Mouse (Mus musculus) limb, embryonic 15.5 days (tissue): Measurements from ENCODE around the gene Mrm3. TPM values are rescaled to one million over a fixed set of nuclear protein-coding genes. Genes with fewer than 3 reads are reported as not detected.
A peak's percentile ranks its signal among the peaks of the same experiment; 100 is the strongest.
"Not testable (repeated sequence)": the region's sequence is repeated elsewhere in the genome, so short reads cannot be mapped to it uniquely, and the experiment has no call there.

ENCODE experiments used
- ATAC-seq: fragments of 200-750 bp; cut with Nextera tagmentation; 2 replicates; pipeline ENCODE4 v1.8.0; 2017; ENCODE audit warnings: low read depth, moderate TSS enrichment; ENCODE audit not compliant: insufficient number of reproducible peaks, low FRiP score, low TSS enrichment
- H3K27ac ChIP-seq: fragments of 300-500 bp; sonication (generic); 2 replicates; pipeline ENCODE4 v1.5.1; 2015; ENCODE audit warnings: moderate library complexity, mild to moderate bottlenecking, inconsistent platforms
- H3K27me3 ChIP-seq: fragments of 300-500 bp; sonication (generic); 2 replicates; pipeline ENCODE4 v1.6.1; 2015; ENCODE audit warnings: inconsistent platforms
- H3K36me3 ChIP-seq: fragments of 300-500 bp; sonication (generic); 2 replicates; pipeline ENCODE4 v1.6.1; 2015; ENCODE audit warnings: inconsistent platforms
- H3K4me1 ChIP-seq: fragments of 300-500 bp; sonication (generic); 2 replicates; pipeline ENCODE4 v1.6.1; 2015; ENCODE audit warnings: inconsistent platforms
- H3K4me2 ChIP-seq: fragments of 300-500 bp; sonication (generic); 2 replicates; pipeline ENCODE4 v1.6.1; 2015; ENCODE audit warnings: mild to moderate bottlenecking, inconsistent platforms
- H3K4me3 ChIP-seq: fragments of 300-500 bp; sonication (generic); 2 replicates; pipeline ENCODE4 v1.5.1; 2015; ENCODE audit warnings: mild to moderate bottlenecking, inconsistent platforms
- H3K9ac ChIP-seq: fragments of 300-500 bp; sonication (generic); 2 replicates; pipeline ENCODE4 v1.6.1; 2015; ENCODE audit warnings: inconsistent platforms
- H3K9me3 ChIP-seq: fragments of 300-500 bp; sonication (generic); 2 replicates; pipeline ENCODE4 v1.6.1; 2016; ENCODE audit warnings: inconsistent platforms
- WGBS: fragments of 180-500 bp; shearing (Covaris S2); methylation state at CpG from one replicate; pipeline ENCODE4 v1.1.7; 2015; 5-methylcytosine and 5-hydroxymethylcytosine counted together
- polyA plus RNA-seq: library from polyadenylated mRNA; unstranded; fragments of >200 nt; fragmentation: Nextera tagmentation; extraction: Ambion mirVana; gene quantifications from 2 replicates; pipeline ENCODE4 v1.2.1, GENCODE M21; 2015

Gene Mrm3
- polyA plus RNA-seq: 22.8 and 27.2 TPM in 2 replicates

DNA sequence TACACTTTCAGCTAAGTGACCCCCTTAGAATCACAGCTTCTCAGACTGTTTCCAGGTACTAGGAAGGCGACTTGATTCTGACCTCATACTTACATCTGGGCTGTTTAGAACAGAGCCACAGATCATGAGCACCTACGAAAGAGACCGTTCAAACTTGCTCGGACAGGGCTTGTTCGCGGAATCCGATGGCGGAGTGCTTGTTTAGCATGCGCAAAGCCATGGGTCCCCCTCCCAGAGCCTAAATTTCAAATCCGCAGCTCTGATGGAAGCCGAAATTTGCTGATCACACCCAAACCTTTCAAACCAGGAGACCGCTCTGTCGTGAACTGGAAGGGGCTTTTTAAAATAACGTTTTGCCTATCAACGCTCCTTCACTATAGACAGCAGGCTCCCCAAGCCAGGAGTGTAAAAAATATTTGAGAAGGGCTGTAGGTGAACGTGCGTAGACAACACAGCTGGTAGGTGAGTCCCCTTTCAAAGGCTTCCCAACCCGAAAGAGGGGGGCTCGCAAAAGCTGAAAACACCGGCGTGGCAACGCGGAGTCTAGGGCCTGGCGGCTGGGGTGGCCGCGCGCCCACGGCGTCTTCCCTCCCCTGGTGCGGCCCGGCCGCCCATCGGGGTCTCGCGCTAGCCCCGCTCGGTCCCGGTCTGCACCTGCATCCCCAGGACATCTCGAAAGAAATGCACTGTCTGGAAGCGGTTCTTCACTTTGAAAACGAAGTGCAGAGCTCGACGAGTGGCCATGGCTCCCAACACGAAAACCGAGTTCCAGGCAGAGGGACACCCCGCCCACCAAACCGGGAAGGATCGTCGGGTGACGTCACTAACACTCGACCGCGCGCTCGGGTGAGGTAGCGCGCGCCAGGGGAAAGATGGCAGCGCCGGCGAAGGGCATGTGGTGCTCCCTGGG, at the start of gene Mrm3, which contains the start of gene Glod4:
Mrm3 (plus strand) TSS at position 815 of the 910 bp plus-strand sequence.
Glod4 (minus strand) TSS at position 825 of the 910 bp plus-strand sequence.
- WGBS: under 1% methylated on average over 61 of the region's 61 CpGs
- peak within 1 kb of the TSS; percentile 65 for H3K4me2 ChIP-seq
- H3K27ac ChIP-seq: peak within 1 kb of the TSS; percentile 84

DNA sequence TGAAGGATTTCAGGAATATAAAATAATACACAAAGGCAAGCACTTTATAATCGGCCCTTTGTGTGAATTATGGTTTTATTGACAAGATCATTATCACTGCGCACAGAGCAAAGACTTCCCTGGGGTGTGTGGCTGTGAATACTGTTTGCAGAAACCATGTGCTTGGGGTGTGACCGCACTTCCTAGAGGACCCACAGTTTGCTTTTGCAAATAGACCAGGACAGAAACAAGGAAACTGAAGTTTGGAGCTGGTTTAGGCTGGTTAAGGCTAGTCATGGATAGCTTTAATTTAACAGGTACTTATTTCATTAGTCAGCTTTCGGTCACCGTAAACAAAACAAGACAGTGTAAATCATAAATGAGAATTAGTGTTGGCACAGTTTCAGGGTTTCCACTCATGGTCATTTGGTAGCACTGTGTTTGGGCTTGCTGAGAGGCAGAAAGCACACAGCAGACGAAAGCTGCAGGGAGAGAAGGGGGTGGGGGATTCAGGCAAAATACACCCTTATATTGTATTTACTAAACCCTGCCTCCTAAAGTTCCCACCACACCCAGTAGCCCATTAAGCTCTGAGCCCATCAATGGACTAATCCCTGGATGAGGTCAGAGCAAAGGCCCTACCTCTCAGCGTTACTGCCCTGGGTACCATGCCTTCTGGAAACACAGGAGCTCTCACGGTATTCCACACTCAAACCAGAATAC, 47.1 kb upstream of the Mrm3 start:
- Histone ChIP-seq H3K9me3 (no peaks in the 10 kb centered on the region), H3K4me3 (no peak overlapping the region), H3K27me3 (no peaks in the 10 kb centered on the region), H3K4me1 (peaks cover 3% of the 10 kb centered on the region; the same call in 1 of the 2 replicates), H3K9ac (no peak overlapping the region), H3K27ac (no peak overlapping the region), H3K36me3 (no peaks in the 10 kb centered on the region), H3K4me2 (no peak overlapping the region)
- no peak for ATAC-seq
- 50% methylated on average over 8 of the region's 8 CpGs for WGBS

More for the DNA sequence above, at the start of gene Mrm3, which contains the start of gene Glod4:
- Histone ChIP-seq H3K27me3 (no peaks in the 10 kb centered on the region), H3K4me3 (peak within 1 kb of the TSS; percentile 92), H3K36me3 (peaks cover 30% of the 10 kb centered on the region), H3K4me1 (peaks cover 18% of the 10 kb centered on the region), H3K9me3 (no peaks in the 10 kb centered on the region), H3K9ac (peak within 1 kb of the TSS; percentile 65)
- ATAC-seq: peak; percentile 83

DNA sequence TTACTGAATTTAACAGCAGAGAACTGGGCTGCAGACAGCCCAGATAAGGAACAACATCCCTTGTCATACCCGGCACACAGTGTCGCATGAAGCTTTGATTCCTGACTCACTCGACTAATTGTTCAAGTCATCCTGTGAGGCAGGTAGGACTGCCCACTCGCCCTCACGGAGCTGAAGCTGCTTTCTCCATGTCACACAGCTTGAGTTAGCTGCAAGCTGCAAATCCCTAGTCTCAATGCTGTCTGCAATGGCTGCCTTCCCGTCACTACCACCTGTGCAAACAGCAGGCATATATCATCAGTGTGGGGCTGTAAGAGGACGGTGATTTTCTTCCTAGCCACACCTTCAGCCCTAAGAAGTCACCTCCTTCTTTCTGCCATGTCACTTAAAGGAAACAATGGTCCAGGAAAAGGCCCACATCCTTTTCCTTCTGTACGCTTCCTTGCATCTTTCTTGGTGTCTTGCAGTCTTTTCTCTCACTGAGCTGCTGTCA, 46.5 kb upstream of the Mrm3 start:
- Histone ChIP-seq H3K9me3 (no peaks in the 10 kb centered on the region), H3K4me3 (no peak overlapping the region), H3K36me3 (no peaks in the 10 kb centered on the region), H3K27me3 (no peaks in the 10 kb centered on the region), H3K4me1 (peaks cover 7% of the 10 kb centered on the region; the same call in 1 of the 2 replicates), H3K9ac (no peak overlapping the region), H3K27ac (no peak overlapping the region), H3K4me2 (no peak overlapping the region)
- no peak for ATAC-seq
- 52% methylated on average over 8 of the region's 8 CpGs for WGBS

DNA sequence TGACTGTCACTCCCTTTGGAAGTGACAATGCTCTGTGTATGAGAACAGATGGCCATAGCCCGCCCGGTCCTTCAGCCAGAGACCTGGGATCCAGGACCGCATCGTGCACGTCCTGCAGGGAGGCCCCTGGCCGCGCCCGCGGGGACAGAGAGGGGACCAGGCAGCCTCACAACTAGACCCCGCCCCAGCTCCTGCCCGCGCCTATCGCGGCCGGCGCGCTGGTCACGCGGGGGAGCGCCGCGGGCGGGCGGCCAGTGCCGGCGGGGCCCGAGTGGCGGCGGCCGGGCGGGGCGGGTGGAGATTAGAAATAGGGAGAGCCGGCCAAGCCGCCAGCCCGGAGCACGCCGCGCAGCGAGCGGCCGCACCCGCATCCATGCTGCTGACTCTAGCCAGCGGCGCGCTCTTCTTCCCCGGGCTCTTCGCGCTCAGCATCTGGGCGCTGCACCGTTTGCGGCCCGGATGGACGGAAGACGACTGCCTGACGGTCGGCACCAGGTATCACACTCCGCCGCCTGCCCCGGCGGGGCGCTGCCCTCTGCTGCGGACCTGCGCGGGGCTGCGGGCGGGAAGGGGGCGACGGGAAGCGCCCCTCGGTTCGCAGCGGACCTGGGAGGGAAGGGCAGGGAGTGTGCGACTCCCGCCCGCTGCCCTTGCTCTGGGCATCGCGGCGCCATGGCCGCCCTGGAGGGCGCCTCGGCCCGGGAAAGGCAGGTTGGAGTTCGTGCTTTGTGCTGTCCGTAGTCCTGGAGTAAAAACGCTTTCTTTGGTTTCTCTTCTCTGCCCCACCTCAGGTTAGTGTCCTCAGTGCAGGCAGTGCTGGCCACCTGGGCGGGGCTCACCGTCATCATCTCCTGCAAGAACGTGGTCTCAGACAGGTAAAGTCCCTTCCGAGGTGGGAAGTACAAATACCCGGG, 41.5 kb upstream of the Mrm3 start:
- Histone ChIP-seq H3K27ac (peak overlapping the region; percentile 89), H3K9me3 (no peaks in the 10 kb centered on the region), H3K4me1 (peaks cover 16% of the 10 kb centered on the region), H3K9ac (peak overlapping the region; percentile 81), H3K36me3 (peaks cover 23% of the 10 kb centered on the region), H3K4me3 (peak overlapping the region; percentile 88), H3K27me3 (no peaks in the 10 kb centered on the region), H3K4me2 (peak overlapping the region; percentile 88)
- under 1% methylated on average over 84 of the region's 90 CpGs for WGBS
- ATAC-seq: peak; percentile 97

DNA sequence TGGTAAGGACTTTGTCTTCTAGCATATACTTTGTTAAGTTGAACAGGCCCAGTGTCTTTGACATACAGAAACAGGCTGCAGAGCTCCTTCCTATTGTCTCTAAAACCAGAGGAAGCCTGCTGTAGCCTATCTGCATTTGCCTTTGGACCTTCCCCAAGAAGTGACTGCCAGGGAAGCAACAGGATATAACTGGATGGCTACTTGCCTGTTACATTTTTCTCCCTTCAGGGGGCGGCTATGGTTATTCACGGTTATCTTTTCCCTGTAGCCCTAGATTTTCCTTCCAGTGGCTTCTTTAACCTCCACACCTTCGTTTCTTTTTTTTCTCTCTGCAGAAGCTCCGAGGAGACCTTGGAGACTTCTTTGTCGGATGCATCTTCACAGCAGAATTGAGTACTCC, 36.7 kb upstream of the Mrm3 start:
- H3K4me2 ChIP-seq: no peak overlapping the region
- no peaks in the 10 kb centered on the region for H3K9me3 ChIP-seq
- no peak overlapping the region for H3K27ac ChIP-seq
- no peaks in the 10 kb centered on the region for H3K27me3 ChIP-seq
- no peak overlapping the region for H3K4me3 ChIP-seq
- no peak overlapping the region for H3K9ac ChIP-seq
- ATAC-seq: no peak
- H3K4me1 ChIP-seq: peaks cover 13% of the 10 kb centered on the region
- 91% methylated on average over 5 of the region's 5 CpGs for WGBS
- H3K36me3 ChIP-seq: peaks cover 56% of the 10 kb centered on the region

DNA sequence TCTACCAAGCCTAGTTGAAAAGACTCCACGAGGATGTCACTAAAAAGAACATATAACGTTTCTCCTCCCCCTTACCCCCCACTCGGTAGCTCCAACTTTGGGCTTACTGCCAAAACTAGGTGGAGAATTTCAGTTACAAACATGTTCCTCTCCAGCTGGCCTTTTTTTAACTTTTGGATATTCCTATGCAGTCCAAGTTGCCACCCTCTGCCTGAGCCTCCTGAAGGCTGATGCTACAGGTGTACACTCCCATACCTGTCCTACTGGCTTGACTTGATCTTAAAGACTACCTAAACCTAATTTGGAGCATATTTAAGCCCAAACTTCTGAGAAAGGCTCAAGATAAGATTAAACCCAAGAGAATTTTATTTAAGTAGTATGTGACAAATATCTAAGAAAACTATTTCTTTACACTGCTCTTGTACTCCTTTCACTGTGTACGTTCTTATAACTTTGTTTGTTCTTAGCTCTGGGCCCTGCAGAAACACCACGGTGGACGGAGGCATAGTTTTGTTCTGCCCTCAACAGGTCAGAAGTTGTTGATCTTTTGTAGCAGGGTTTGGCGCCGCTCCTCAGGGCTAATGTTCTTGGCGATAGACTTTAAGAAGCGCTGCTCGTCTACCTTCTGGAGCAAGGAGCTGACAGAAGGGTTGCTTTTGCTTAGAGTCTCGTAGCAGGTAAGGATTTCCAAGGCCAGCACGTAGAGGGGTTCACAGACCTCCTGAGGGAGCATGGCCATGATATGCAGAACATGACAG, 33.1 kb upstream of the Mrm3 start:
- ATAC-seq: no peak
- Histone ChIP-seq H3K27me3 (no peaks in the 10 kb centered on the region), H3K27ac (peak overlapping the region; percentile 22; the same call in 1 of the 2 replicates), H3K9ac (no peak overlapping the region), H3K4me1 (peaks cover 4% of the 10 kb centered on the region; the same call in 1 of the 2 replicates), H3K4me3 (no peak overlapping the region), H3K4me2 (no peak overlapping the region), H3K36me3 (peaks cover 74% of the 10 kb centered on the region), H3K9me3 (no peaks in the 10 kb centered on the region)
- WGBS: 74% methylated on average over 13 of the region's 13 CpGs

DNA sequence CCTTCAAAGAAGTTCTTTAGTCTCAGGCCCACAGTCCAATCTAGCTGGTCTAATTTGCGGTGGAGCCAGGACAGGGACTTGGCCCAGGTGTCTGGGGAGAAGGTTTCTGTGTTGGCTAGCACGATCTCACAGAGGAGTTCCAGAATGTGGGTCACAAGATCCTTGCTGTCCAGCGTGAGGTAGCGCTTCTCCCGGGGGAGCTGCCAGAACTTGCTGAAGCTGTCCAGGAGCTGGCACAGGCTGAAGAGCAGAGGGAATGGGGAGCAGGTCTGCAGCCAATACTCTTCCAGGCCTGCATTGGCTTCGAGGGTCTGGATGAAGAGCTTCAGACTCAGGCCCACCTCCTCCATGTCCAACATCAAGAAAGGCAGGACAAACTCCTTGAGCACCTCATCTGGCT, 31.9 kb upstream of the Mrm3 start:
- H3K4me3 ChIP-seq, H3K9ac ChIP-seq, ATAC-seq, H3K4me2 ChIP-seq, H3K9me3 ChIP-seq, H3K27me3 ChIP-seq, H3K27ac ChIP-seq: not testable (repeated sequence)
- Histone ChIP-seq H3K4me1 (peaks cover 15% of the 10 kb centered on the region), H3K36me3 (peaks cover 63% of the 10 kb centered on the region)
- whole genome bisulfite sequencing: 96% methylated on average over 6 of the region's 6 CpGs

DNA sequence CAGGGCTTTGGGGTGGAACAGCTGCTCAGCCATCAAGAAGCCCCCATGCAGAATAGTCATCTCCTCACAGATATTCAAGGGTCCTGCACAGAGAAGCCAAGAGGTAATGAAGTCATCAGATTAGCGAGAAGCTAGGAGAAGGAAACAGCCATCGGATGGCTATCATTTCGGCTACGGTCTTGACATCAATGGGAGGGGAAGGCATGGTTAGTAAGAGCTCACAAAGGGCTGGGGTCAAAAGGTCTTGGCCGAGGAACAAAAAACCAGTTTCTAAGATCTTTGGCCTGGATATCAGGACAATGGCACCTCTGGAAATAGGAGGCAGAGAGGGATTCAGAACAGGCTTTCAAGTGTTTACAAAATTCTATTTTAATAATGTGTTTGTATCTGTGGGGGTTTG, 29.7 kb upstream of the Mrm3 start:
- Histone ChIP-seq H3K9ac (no peak overlapping the region), H3K4me3 (no peak overlapping the region), H3K36me3 (peaks cover 43% of the 10 kb centered on the region), H3K27ac (no peak overlapping the region), H3K9me3 (no peaks in the 10 kb centered on the region), H3K4me1 (peaks cover 20% of the 10 kb centered on the region), H3K4me2 (no peak overlapping the region), H3K27me3 (no peaks in the 10 kb centered on the region)
- 88% methylated on average over 5 of the region's 5 CpGs for WGBS
- ATAC-seq: no peak

DNA sequence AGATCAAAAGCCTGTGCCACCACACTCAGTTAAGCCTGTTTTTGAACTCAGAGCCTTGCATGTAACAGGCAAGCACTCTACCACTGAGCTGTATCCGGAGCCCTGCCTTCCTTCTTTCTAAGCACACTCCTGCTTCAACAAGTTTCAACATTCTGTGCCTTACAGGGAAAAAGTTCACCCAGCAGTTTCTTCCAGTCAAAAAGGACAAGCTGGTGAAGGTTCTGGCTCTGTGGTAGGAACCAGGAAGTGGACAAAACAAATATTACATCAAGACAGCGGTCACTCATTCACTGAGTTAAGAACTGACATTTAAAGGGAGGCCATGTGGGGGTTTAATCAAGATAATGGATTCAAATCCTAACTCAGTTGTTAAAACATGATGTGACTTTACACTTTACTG, 28.5 kb upstream of the Mrm3 start:
- Histone ChIP-seq H3K9ac (no peak overlapping the region), H3K27ac (no peak overlapping the region), H3K27me3 (no peaks in the 10 kb centered on the region), H3K9me3 (no peaks in the 10 kb centered on the region), H3K4me1 (peaks cover 17% of the 10 kb centered on the region), H3K4me3 (no peak overlapping the region), H3K36me3 (peaks cover 44% of the 10 kb centered on the region), H3K4me2 (no peak overlapping the region)
- WGBS: 96% methylated on average over 2 of the region's 2 CpGs
- ATAC-seq: no peak

DNA sequence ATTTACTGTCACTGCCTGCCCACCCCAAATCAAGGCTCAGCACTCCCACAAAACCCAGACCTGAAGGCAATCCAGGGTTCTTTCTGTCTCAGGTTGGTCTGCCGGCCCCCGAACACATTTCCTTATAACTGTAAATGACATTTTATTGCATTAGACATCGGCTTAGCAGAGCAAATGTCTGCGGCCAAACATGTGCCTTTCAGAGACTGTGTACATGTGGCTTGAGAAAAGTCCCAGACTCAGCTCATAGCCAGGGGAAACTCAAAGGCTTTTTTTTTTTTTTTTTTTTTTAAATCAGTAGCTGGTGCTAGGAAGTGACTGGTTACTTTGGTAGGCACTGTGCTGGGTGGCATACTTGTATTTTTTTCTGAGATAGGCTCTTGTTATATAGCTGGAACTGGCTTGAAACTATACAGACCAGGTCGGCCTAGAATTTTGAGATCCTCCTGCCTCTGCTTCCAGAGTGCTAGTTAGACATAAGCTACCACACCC, 27.4 kb upstream of the Mrm3 start:
- H3K27me3 ChIP-seq: no peaks in the 10 kb centered on the region
- H3K4me2 ChIP-seq: peak overlapping the region; percentile 68
- no peak for ATAC-seq
- no peaks in the 10 kb centered on the region for H3K9me3 ChIP-seq
- H3K36me3 ChIP-seq: peaks cover 46% of the 10 kb centered on the region
- 65% methylated on average over 5 of the region's 5 CpGs for WGBS
- peak overlapping the region; percentile 93 for H3K27ac ChIP-seq
- H3K4me1 ChIP-seq: peaks cover 16% of the 10 kb centered on the region
- H3K9ac ChIP-seq: no peak overlapping the region
- H3K4me3 ChIP-seq: peak overlapping the region; percentile 57
